Mouse (Mus musculus) layer of hippocampus, adult 18-20 months (tissue): ENCODE results near the gene Ttc28. TPM values are rescaled to one million over a fixed set of nuclear protein-coding genes. Genes with fewer than 3 reads are reported as not detected.
"Not testable (repeated sequence)": the region's sequence is repeated elsewhere in the genome, so short reads cannot be mapped to it uniquely, and the experiment has no call there.

Experiments
- DNase-seq, 2 experiments: peaks; one replicate each; pipeline ENCODE4 v3.0.0; 2022; ENCODE audit warnings: low spot score in 2 of 2
- total RNA-seq, 2 experiments: library from RNA; stranded (reverse); gene quantifications; 2 replicates each; pipeline ENCODE4 v1.2.3; 2021

Ttc28 gene
- total RNA-seq, 2 experiments from 2014 or later = 7.6 to 7.8 TPM

GRCm38 (mm10) chr5:111228302-111229040 lies 348.9 kb downstream of the Ttc28 start:
- no peak for DNase-seq

DNA sequence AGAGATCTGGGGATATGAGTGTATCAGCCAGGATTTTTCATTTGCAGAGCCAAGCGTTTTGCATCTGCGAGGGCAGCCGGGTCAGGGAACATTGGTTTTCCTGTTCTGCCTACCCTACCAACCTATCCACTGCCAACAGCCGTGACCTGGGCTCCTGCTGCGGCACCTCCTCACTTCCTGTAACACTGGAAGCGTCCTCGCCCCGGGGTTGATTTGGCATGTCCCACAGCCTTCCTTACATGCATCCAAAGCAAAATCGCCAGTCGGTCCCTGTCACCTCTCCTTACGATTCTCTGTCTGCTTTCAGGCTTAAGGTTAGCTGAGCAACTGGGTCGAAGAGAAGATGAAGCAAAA lies 349.4 kb downstream of the Ttc28 start:
- no peak for DNase-seq

- no peak for DNase-seq
Observed at GRCm38 (mm10) chr5:111229671-111230070, 350.1 kb downstream of the Ttc28 start.

DNA sequence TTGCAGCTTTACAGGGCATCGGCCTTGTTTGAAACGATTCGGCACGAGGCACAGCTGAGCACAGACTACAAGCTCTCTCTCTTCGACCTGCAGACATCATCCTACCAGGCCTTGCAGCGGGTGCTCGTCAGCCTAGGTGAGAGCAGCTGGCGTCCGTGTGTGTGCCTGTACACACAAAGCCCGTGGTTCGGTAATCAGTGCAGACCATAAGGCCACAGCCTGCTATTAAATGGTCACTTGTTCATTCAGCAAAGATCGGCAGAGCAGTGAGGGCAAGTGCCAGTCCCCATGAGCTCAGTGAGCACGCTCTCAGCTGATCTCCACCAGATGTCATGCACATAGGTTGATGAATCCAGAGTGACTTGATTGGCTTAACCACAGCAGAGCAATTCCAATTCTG lies 351.4 kb downstream of the Ttc28 start:
- no peak for DNase-seq

- DNase-seq = no peak
Observed at GRCm38 (mm10) chr5:111231769-111232168, 352.2 kb downstream of the Ttc28 start.

GRCm38 (mm10) chr5:111233022-111233709 lies 353.6 kb downstream of the Ttc28 start:
- no peak for DNase-seq

- no peak for DNase-seq
Observed at GRCm38 (mm10) chr5:111235131-111235530, 355.5 kb downstream of the Ttc28 start.

GRCm38 (mm10) chr5:111237176-111237636 lies 357.6 kb downstream of the Ttc28 start:
- no peak for DNase-seq

DNA sequence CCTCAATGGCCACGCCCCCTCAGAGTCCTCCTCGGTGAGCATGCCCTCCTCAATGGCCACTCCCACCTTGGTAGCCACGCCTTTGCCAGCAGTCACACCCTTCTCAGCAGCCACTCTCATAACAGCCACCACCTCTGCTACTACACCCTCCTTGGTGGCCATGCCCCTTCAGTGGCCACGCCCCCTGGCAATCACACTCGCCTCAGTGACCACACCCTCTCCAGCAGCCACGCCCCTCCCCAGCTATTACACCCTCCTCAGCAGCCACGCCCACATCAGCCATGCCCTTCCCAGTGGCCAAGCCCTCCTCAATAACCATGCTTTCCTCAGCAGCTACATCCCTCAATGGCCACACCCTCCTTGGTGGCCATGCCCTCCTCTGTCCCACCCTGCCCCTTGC lies 359.6 kb downstream of the Ttc28 start:
- no peak for DNase-seq

DNA sequence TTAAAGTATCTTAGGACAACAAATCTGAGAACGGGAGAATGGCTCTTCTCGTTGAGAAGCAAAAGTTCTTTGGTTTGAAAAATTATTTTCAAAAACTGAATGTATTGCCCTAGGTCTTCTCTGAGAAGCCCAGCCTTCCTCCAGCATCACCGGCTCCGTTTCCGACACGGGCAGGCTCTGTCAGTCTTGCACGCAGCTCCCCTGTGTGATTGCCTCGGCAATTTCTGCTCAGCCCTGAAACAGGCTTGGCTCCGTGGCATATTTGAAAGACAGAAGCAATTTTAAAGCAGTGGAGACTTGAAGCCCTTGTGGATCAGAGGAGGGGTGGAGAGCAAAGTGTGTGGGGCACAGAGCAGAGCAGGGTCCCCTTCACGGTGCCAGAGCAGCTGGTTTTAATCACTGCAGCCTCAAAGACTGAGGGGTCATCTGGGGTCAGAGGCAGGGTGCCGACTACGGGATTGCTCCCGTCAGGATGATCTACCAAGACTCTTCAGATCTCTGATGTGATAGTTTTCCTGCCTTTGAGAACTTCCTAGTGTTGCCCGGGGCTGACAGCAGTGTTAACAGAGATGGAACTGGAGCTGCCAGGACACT lies 363.9 kb downstream of the Ttc28 start:
- DNase-seq = no peak

- no peak for DNase-seq
Observed at GRCm38 (mm10) chr5:111244061-111244460, 364.5 kb downstream of the Ttc28 start.

DNA sequence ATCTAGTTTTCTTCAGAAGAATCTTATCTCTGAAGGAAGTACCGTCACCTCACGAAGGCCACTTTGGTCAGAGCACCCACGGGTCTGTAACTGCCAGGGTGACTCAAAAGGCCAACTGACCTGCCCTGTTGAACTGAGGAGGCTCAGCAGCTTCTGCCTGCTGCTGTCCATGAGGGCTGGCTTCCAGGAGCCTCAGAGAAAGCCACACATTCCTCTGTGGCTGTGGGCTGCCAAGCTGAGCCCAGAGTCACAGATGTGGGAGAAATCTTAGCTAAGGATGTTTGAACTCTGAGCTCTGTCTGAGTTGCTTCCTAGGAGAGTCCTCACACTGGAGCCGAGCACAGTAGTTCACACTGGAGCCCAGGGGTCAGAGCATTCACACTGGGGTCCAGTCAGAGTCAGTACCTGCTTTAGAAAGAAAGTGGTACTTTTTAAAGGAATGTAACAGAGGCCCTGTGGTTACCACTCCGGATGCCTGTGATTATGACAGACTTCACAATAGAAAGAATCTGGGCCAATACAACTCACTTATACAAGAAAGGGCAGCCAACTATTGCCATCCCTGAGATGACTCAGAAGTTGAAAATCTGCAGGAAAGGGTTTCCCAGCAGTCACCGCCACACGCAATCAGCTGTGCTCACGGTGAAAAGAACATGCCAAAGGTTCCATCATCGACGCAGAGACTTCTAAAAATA lies 368.1 kb downstream of the Ttc28 start:
- DNase-seq = no peak

DNA sequence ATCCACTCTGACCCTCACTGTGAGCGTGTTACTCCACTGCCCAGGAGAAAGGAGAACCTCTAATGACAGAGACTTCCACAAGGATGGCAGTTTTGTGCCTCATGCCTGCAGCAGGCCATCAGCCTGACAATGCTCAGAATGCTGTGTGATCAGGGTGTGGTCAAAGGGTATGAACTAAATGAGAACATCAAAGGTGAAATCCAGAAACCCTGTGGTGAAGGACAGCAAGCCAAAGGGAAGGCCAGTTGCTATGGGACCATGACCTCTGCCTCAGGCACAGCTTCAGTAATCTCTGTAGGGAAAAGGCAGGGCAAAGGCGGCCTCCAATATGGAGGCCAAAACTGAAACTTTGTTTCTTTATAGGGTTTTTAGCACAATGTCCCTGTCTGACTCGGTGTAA lies 372.5 kb downstream of the Ttc28 start:
- DNase-seq = no peak

- no peak for DNase-seq
Observed at GRCm38 (mm10) chr5:111254362-111254761, 374.8 kb downstream of the Ttc28 start.

GRCm38 (mm10) chr5:111254781-111255180 lies 375.2 kb downstream of the Ttc28 start:
- no peak for DNase-seq

- no peak for DNase-seq
Observed at GRCm38 (mm10) chr5:111256181-111256580, 376.6 kb downstream of the Ttc28 start.

GRCm38 (mm10) chr5:111257127-111257526 lies 377.5 kb downstream of the Ttc28 start:
- peak in 1 of 2 experiments; percentile 65 for DNase-seq

- not testable (repeated sequence) for DNase-seq
Observed at GRCm38 (mm10) chr5:111261162-111261561, 381.6 kb downstream of the Ttc28 start.

- DNase-seq = peak in 1 of 2 experiments; percentile 30
Observed at GRCm38 (mm10) chr5:111261733-111262573, 382.4 kb downstream of the Ttc28 start.

- no peak for DNase-seq
Observed at GRCm38 (mm10) chr5:111262574-111263239, 383.1 kb downstream of the Ttc28 start.
